Mouse (Mus musculus) liver, adult 2 months (tissue): ENCODE results near the gene Mpp6.

ENCODE experiments used
- CTCF ChIP-seq: fragments of 200-500 bp; IDR thresholded peaks from 2 replicates; pipeline ENCODE4 v1.5.1; 2011; ENCODE audit warnings: low read depth, low read length, control low read depth
- POLR2A ChIP-seq: fragments of 200-500 bp; IDR thresholded peaks from 2 replicates; pipeline ENCODE4 v1.6.1; 2011; ENCODE audit warnings: low read length, control low read depth; ENCODE audit not compliant: insufficient read depth; ENCODE audit errors: extremely low read depth

DNA sequence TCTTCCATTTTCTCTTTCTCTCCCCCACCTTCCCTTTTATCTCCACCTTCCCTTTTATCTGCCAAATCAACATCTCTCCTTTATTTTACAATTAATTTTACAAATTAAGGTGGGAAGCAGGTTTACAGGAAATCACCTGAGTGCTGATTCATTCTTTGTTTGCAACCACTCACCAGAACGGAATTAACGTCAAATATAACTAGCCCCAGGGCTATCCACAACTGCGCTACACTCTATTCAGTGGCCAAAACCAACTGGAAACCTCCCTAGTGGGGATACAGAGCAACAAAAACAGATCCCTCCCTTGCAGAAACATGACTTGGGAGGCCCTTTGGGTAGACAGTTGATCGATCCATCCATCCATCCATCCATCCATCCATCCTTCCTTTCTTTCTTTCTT, 58.8 kb downstream of the Mpp6 start:
- TF ChIP-seq CTCF (no peak), POLR2A (no peak)
